Mouse (Mus musculus) A20 (cell line): ENCODE measurements at regions not wholly inside any gene's neighbourhood (a gene's known extent, or its start where the extent isn't known, plus 50 kb on each side); places are given as distances from the start of the nearest gene placed in this dataset.

Experiments
- DNase-seq: peaks from one replicate; pipeline ENCODE4 v3.0.0-alpha.2; 2011; ENCODE audit warnings: low read depth, low spot score

- no peak for DNase-seq
These were observed 148.6 kb downstream of the Sec61b start for GRCm38 (mm10) chr4:47622851-47623743.

- no peak for DNase-seq
These were observed 155.5 kb downstream of the Sec61b start for GRCm38 (mm10) chr4:47630006-47630405.

DNA sequence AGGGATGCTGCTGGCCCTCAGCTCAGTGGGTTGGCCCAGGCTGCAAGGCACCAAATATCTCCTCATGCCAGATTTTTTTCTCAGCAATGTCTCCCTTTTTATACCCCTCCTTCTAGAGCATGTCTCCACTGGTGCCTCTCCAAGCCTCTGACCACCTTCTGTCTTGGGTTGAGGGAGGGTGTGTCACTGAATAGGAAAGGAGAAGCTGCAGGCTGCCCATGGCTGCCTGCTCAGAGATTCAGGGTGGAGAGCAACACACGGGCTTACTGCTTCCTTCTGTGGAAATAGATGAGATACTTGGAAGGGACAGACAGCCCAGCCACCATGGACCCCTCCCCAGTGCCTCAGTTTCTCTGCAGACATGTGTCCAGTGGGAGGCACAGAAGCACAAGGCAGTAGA lies 156.0 kb downstream of the Sec61b start:
- no peak for DNase-seq

- no peak for DNase-seq
These were observed 164.5 kb downstream of the Sec61b start for GRCm38 (mm10) chr4:47638876-47639494.

DNA sequence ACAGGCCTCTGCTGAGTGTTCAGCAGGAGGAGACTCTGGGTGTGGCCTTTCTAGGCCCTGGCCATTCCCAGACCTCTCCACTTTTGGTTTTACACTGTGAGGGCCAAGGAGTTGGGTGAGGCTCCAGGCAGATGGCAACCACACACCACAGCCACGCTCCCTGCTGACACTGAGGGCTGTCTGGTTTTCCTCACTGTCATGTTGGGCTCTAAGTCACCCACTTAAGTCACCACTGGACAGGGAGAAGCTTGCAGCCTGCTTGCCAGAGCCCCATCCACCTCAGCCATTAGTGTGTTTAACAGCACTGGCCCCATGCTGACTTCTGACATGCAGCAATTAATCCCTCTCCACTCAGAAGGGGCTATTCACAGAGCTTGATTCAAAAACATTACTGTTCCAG lies 170.6 kb downstream of the Sec61b start:
- DNase-seq = no peak

GRCm38 (mm10) chr4:47648701-47649100 lies 174.2 kb downstream of the Sec61b start:
- no peak for DNase-seq

DNA sequence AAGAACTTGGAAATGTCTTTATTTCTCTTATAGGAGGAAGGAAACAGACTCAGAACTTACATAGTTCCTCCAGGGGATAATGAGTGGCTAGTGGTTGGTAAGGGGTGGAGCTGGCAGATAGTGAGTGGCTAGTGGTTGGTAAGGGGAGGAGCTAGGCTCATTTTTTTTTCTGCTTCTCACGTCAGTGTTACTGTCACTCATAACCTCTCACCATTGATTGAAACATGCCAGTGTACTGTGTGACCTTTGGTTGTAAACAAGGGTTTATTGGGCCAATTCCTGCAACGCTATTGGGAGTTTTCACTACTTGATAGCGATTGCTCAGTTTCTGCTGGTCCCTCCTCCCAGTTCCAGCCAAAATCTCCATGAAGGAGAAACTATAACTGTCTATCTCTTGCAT lies 175.5 kb downstream of the Sec61b start:
- no peak for DNase-seq

- DNase-seq = no peak
These were observed 177.1 kb downstream of the Sec61b start for GRCm38 (mm10) chr4:47651521-47651920.

- DNase-seq = no peak
These were observed 178.7 kb downstream of the Sec61b start for GRCm38 (mm10) chr4:47653143-47653542.

DNA sequence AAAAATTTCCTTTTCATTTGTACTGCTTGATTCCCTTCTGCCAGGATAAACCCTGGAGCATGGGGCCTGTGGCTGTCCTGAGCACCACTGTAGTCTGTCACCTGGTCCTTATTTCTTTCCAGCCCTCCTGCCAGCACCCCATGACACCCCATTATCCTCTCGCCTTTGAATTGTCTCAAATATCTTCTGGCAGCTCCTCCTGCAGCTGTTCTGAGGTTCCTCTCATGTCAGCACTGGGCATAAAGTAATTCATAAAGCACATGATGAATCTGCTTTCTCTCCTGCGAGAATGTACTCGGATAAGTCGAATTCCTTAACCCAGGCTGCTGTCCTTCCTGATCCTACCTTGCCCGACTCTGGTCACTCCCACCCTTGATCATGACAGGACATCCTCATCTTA lies 195.1 kb downstream of the Sec61b start:
- no peak for DNase-seq

GRCm38 (mm10) chr4:47670476-47670875 lies 196.0 kb downstream of the Sec61b start:
- DNase-seq = no peak

- DNase-seq = no peak
These were observed 196.9 kb downstream of the Sec61b start for GRCm38 (mm10) chr4:47671362-47671761.

- DNase-seq = no peak
These were observed 206.7 kb downstream of the Sec61b start for GRCm38 (mm10) chr4:47681141-47681540.

GRCm38 (mm10) chr4:47691207-47691606 lies 216.7 kb downstream of the Sec61b start:
- no peak for DNase-seq

DNA sequence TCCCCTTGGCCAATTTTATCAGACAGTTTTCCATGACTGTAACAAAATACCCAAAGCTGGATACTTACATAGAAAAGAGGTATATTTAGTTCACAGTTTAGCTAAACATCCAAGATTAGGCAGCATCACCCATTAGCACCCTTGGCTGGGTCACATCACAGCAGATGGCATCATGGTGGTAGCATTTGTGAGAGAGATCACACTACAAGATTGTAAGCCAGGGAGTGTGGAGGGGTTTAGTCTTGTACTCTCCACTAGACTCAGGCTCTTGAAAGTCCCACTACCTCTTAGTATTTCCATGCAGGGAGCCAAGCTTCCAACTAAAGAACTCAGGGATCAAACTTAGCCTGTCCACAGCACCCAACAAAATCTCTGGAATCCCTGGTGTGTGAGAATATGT lies 218.2 kb downstream of the Sec61b start:
- DNase-seq = no peak

- no peak for DNase-seq
These were observed 218.8 kb downstream of the Sec61b start for GRCm38 (mm10) chr4:47693221-47693620.

- DNase-seq = no peak
These were observed 222.6 kb downstream of the Sec61b start for GRCm38 (mm10) chr4:47697071-47697470.

- no peak for DNase-seq
These were observed 224.1 kb downstream of the Sec61b start for GRCm38 (mm10) chr4:47698514-47698913.

DNA sequence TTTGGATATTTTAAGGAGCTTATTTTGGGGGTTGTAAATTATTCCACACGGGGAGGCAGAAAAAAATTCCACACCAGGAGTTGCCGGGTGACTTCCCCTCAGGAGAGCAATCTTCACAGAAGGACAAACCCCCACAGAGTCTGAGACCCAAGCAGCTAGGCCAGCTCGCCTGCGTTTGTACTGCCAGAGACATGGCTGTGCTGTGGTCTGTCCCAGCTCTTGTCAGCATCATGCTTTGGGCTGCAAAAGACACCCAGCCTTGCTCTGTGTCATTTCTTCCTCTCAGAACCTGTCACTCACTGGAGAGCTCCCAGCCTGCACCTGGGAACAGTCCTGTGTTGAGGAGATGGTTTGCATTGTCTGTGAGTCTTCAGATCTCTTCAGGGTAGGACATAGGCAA lies 224.5 kb downstream of the Sec61b start:
- DNase-seq = no peak

DNA sequence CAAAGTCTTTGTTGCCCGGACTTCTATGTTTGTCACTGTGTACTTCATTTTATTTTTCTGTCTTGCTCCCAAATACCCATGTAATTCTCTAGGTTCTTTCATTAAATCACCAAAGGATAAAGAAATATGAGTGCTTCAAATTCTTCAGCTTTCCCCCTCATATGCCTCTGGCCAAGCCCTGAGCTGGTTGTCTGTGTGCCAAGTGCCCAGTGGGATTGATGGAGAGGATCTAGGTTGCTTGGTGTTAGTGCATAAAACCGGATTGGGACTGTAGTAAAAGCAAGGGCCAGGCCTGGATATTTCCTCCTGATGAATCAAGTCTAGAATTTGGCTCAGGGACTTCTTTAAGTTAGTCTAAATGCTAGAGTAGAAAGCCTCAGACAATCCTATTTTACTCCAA lies 229.0 kb downstream of the Sec61b start:
- DNase-seq = no peak

GRCm38 (mm10) chr4:47704607-47705006 lies 230.1 kb downstream of the Sec61b start:
- peak; percentile 62 for DNase-seq

DNA sequence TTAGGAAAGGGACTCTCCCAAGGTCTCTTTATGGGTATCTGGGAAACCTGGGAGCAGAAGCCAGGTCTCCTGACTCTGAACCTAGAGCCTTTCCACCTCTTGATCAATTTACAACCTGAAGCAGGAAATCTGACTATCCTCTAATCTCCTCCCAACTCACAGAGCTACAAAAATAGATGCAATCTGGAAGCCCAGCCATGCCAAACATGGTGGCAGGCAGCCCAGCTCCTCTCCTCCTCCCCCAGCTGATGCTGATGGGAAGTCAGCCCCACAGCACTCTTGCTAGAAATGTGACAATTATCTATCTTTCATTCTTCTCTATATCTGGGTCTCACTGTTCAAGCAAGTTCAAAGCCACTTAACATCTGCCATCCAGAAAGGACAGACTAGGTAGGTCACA lies 233.5 kb downstream of the Sec61b start:
- DNase-seq = no peak

- no peak for DNase-seq
These were observed 238.9 kb downstream of the Sec61b start for GRCm38 (mm10) chr4:47713387-47713786.
